Mouse (Mus musculus) olfactory bulb, adult 2 months (tissue): ENCODE measurements around the gene Sigirr.

ENCODE experiments used
- CTCF ChIP-seq: fragments of 200-500 bp; IDR thresholded peaks from 2 replicates; pipeline ENCODE4 v1.5.1; 2012; ENCODE audit warnings: low read depth, mild to moderate bottlenecking, low read length, moderate library complexity; ENCODE audit not compliant: insufficient read depth
- POLR2A ChIP-seq: fragments of 200-500 bp; IDR thresholded peaks from 2 replicates; pipeline ENCODE4 v1.6.1; 2012; ENCODE audit warnings: mild to moderate bottlenecking, low read depth, low read length, moderate library complexity; ENCODE audit not compliant: insufficient read depth

GRCm38 (mm10) chr7:141122689-141123516 lies 22.5 kb upstream of the Sigirr start:
- TF ChIP-seq CTCF, result no peak
- no peak for TF ChIP-seq POLR2A
